Mouse (Mus musculus) heart, embryonic 11.5 days (tissue): Measurements from ENCODE around the gene Ipo7. TPM values are rescaled to one million over a fixed set of nuclear protein-coding genes. Genes with fewer than 3 reads are reported as not detected.

Experiments
- ATAC-seq: fragments of 200-750 bp; cut with Nextera tagmentation; replicated peaks from 2 replicates; pipeline ENCODE4 v1.8.0; 2017; ENCODE audit warnings: moderate library complexity; ENCODE audit not compliant: insufficient number of reproducible peaks, low FRiP score, low TSS enrichment
- H3K27ac ChIP-seq: fragments of 300-500 bp; sonication (generic); 2 replicates; pipeline ENCODE4 v1.5.1; 2014; ENCODE audit warnings: mild to moderate bottlenecking, low read depth, low read length
- H3K27me3 ChIP-seq: fragments of 300-500 bp; sonication (generic); 2 replicates; pipeline ENCODE4 v1.6.1; 2014; ENCODE audit warnings: mild to moderate bottlenecking, low read length, mixed read lengths; ENCODE audit not compliant: control insufficient read depth, insufficient read depth
- H3K36me3 ChIP-seq: fragments of 300-500 bp; sonication (generic); 2 replicates; pipeline ENCODE4 v1.6.1; 2014; ENCODE audit warnings: mild to moderate bottlenecking, low read length, moderate library complexity, mixed read lengths; ENCODE audit not compliant: control insufficient read depth, insufficient read depth
- H3K4me1 ChIP-seq: fragments of 300-500 bp; sonication (generic); 2 replicates; pipeline ENCODE4 v1.6.1; 2014; ENCODE audit warnings: low read length; ENCODE audit not compliant: control insufficient read depth, insufficient read depth
- H3K4me2 ChIP-seq: fragments of 300-500 bp; sonication (generic); 2 replicates; pipeline ENCODE4 v1.6.1; 2014; ENCODE audit warnings: mild to moderate bottlenecking, moderate library complexity
- H3K4me3 ChIP-seq: fragments of 300-500 bp; sonication (generic); 2 replicates; pipeline ENCODE4 v1.5.1; 2014; ENCODE audit warnings: low read depth, low read length
- H3K9ac ChIP-seq: fragments of 300-500 bp; sonication (generic); 2 replicates; pipeline ENCODE4 v1.6.1; 2014; ENCODE audit warnings: mild to moderate bottlenecking, low read depth, low read length, moderate library complexity
- H3K9me3 ChIP-seq: fragments of 300-500 bp; sonication (generic); replicated peaks from 2 replicates; pipeline ENCODE4 v1.6.1; 2016; ENCODE audit warnings: low read length; ENCODE audit not compliant: control insufficient read depth
- WGBS: fragments of 180-500 bp; shearing (Covaris S2); extraction: QIAGEN DNeasy Blood & Tissue Kit; methylation state at CpG from one replicate; pipeline ENCODE4 v1.1.7; 2014; ENCODE audit not compliant: insufficient replicate concordance; 5-methylcytosine and 5-hydroxymethylcytosine counted together
- polyA plus RNA-seq: library from polyadenylated mRNA; unstranded; fragments of >200 nt; fragmentation: Nextera tagmentation; extraction: Ambion mirVana; gene quantifications from 2 replicates; pipeline ENCODE4 v1.2.1, GENCODE M21; 2014

Ipo7 gene
- polyA plus RNA-seq, 1 experiment from 2014 or later: 14.0 TPM

GRCm38 (mm10) chr7:110078168-110078567 lies 60.1 kb downstream of the Ipo7 start:
- 83% methylated on average over 5 of the region's 5 CpGs for WGBS

GRCm38 (mm10) chr7:110083386-110084165 lies 65.5 kb downstream of the Ipo7 start:
- 65% methylated on average over 13 of the region's 13 CpGs for WGBS
- ATAC-seq: no peak; the same call in 1 of the 2 replicates

More at GRCm38 (mm10) chr7:110078168-110078567, 60.1 kb downstream of the Ipo7 start:
- Histone ChIP-seq H3K9ac (no peak overlapping the region), H3K27ac (no peak overlapping the region), H3K4me1 (no peaks in the 10 kb centered on the region), H3K4me2 (no peak overlapping the region), H3K4me3 (no peak overlapping the region), H3K9me3 (no peaks in the 10 kb centered on the region), H3K36me3 (peaks cover 41% of the 10 kb centered on the region), H3K27me3 (no peaks in the 10 kb centered on the region)
- ATAC-seq: no peak

GRCm38 (mm10) chr7:110085217-110085616 lies 67.1 kb downstream of the Ipo7 start:
- no peak overlapping the region for H3K9ac ChIP-seq
- no peaks in the 10 kb centered on the region for H3K4me1 ChIP-seq
- H3K4me2 ChIP-seq: no peak overlapping the region
- peaks cover 55% of the 10 kb centered on the region for H3K36me3 ChIP-seq
- H3K9me3 ChIP-seq: no peaks in the 10 kb centered on the region
- no peak overlapping the region for H3K27ac ChIP-seq
- ATAC-seq: no peak
- H3K4me3 ChIP-seq: no peak overlapping the region
- no peaks in the 10 kb centered on the region for H3K27me3 ChIP-seq

More at GRCm38 (mm10) chr7:110083386-110084165, 65.5 kb downstream of the Ipo7 start:
- Histone ChIP-seq H3K9me3 (no peaks in the 10 kb centered on the region), H3K4me3 (no peak overlapping the region), H3K36me3 (peaks cover 60% of the 10 kb centered on the region), H3K9ac (no peak overlapping the region), H3K4me2 (no peak overlapping the region), H3K4me1 (no peaks in the 10 kb centered on the region), H3K27ac (no peak overlapping the region), H3K27me3 (no peaks in the 10 kb centered on the region)

GRCm38 (mm10) chr7:110087914-110088313 lies 69.8 kb downstream of the Ipo7 start:
- 79% methylated on average over 4 of the region's 4 CpGs for WGBS
- Histone ChIP-seq H3K4me3 (no peak overlapping the region), H3K4me2 (no peak overlapping the region), H3K9ac (no peak overlapping the region), H3K36me3 (peaks cover 43% of the 10 kb centered on the region), H3K27ac (no peak overlapping the region), H3K4me1 (no peaks in the 10 kb centered on the region), H3K27me3 (no peaks in the 10 kb centered on the region), H3K9me3 (no peaks in the 10 kb centered on the region)
- no peak for ATAC-seq

- Histone ChIP-seq H3K4me1 (no peaks in the 10 kb centered on the region), H3K27me3 (no peaks in the 10 kb centered on the region), H3K9ac (no peak overlapping the region), H3K36me3 (peaks cover 32% of the 10 kb centered on the region), H3K4me2 (no peak overlapping the region), H3K4me3 (no peak overlapping the region), H3K27ac (no peak overlapping the region), H3K9me3 (no peaks in the 10 kb centered on the region)
- 84% methylated on average over 7 of the region's 7 CpGs for WGBS
- ATAC-seq: no peak
These were observed 73.6 kb downstream of the Ipo7 start for GRCm38 (mm10) chr7:110091670-110092069.

GRCm38 (mm10) chr7:110096332-110096731 lies 78.3 kb downstream of the Ipo7 start:
- H3K4me3 ChIP-seq: no peak overlapping the region
- H3K4me1 ChIP-seq: peaks cover 8% of the 10 kb centered on the region; the same call in 1 of the 2 replicates
- no peak overlapping the region for H3K9ac ChIP-seq
- ATAC-seq: no peak
- peaks cover 16% of the 10 kb centered on the region for H3K36me3 ChIP-seq
- no peak overlapping the region for H3K27ac ChIP-seq
- H3K9me3 ChIP-seq: no peaks in the 10 kb centered on the region
- H3K27me3 ChIP-seq: no peaks in the 10 kb centered on the region
- WGBS: 80% methylated on average over 4 of the region's 4 CpGs
- no peak overlapping the region for H3K4me2 ChIP-seq

- no peak for ATAC-seq
- peaks cover 16% of the 10 kb centered on the region for H3K36me3 ChIP-seq
- whole genome bisulfite sequencing: 53% methylated on average over 7 of the region's 7 CpGs
- no peaks in the 10 kb centered on the region for H3K27me3 ChIP-seq
- no peaks in the 10 kb centered on the region for H3K9me3 ChIP-seq
- no peak overlapping the region; the same call in 1 of the 2 replicates for H3K4me2 ChIP-seq
- H3K27ac ChIP-seq: no peak overlapping the region
- no peak overlapping the region for H3K9ac ChIP-seq
- H3K4me1 ChIP-seq: peaks cover 8% of the 10 kb centered on the region; the same call in 1 of the 2 replicates
- no peak overlapping the region for H3K4me3 ChIP-seq
These were observed 79.2 kb downstream of the Ipo7 start for GRCm38 (mm10) chr7:110097106-110097793.

- Histone ChIP-seq H3K4me3 (no peak overlapping the region), H3K9ac (no peak overlapping the region), H3K4me2 (no peak overlapping the region), H3K4me1 (peaks cover 8% of the 10 kb centered on the region; the same call in 1 of the 2 replicates), H3K9me3 (no peaks in the 10 kb centered on the region), H3K27ac (no peak overlapping the region), H3K36me3 (peaks cover 4% of the 10 kb centered on the region), H3K27me3 (no peaks in the 10 kb centered on the region)
- 53% methylated on average over 6 of the region's 6 CpGs for WGBS
- ATAC-seq: no peak
These were observed 82.8 kb downstream of the Ipo7 start for GRCm38 (mm10) chr7:110100854-110101253.
